Mouse (Mus musculus): ENCODE measurements at regions not wholly inside any gene's neighbourhood (a gene's known extent, or its start where the extent isn't known, plus 50 kb on each side); places are given as distances from the start of the nearest gene placed in this dataset.

DNA sequence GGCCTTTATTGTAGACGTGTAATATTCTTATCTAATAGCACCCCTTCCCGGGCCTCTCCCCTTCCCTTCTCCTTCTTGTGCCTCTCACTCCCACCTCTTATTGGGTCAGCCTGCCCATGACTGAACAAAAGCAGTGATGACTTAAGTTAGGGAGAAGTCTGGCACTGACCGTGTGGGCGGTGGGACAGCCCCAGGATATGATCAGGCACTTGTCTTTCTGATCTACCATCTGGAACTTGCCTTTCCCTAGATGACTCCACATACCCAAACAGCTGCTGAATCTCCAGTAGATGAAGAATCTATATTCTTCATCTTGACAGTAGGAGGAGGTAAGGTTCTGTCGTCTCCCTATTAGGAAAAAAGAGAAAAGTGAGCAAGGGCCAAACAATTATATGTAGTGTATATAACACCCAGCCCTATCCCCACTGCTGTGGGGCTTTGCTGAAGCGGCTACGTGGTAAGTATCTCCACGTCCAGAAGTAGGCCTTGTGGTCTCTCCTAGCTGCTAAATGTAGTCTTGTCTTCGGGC lies 157.4 kb upstream of the Spdye4c start:
- no peak for TF ChIP-seq REST (IDR thresholded peaks at IDR 0.05; ENCODE audit: insufficient read depth, insufficient read length)
- TF ChIP-seq POLR2A (IDR thresholded peaks at IDR 0.05; ENCODE audit: insufficient read length, low read depth), result no peak
- no peak for TF ChIP-seq TCF12 (IDR thresholded peaks at IDR 0.05; ENCODE audit: insufficient read depth, poor library complexity, severe bottlenecking)
- TF ChIP-seq E2F4 (IDR thresholded peaks at IDR 0.05; ENCODE audit: insufficient read depth), result no peak
- TF ChIP-seq CEBPB (IDR thresholded peaks at IDR 0.05; ENCODE audit: insufficient read depth, poor library complexity, severe bottlenecking), result no peak
- no peak for TF ChIP-seq USF1 (IDR thresholded peaks at IDR 0.05; ENCODE audit: low read depth)
- no peak for TF ChIP-seq TCF3 (IDR thresholded peaks at IDR 0.05; ENCODE audit: insufficient read length, low read depth)
- no peak for TF ChIP-seq MYOD1 (IDR thresholded peaks at IDR 0.05; ENCODE audit: control insufficient read depth in 1 of 3, insufficient read length in 2 of 3, low read depth in 2 of 3)
